Mouse (Mus musculus) G1E (cell line): ENCODE results near the gene Lrrtm1.

Source experiments
- CTCF ChIP-seq: IDR thresholded peaks from 2 replicates; pipeline ENCODE4 v1.5.1; 2012; ENCODE audit warnings: low read depth, low read length, inconsistent platforms, mixed read lengths
- GATA1 ChIP-seq: IDR thresholded peaks from 2 replicates; pipeline ENCODE4 v1.6.1; 2012; ENCODE audit warnings: borderline replicate concordance, low read length, inconsistent platforms, mixed read lengths
- POLR2AphosphoS5 ChIP-seq: IDR thresholded peaks from 2 replicates; pipeline ENCODE4 v1.6.1; 2012; ENCODE audit warnings: low read depth, low read length, inconsistent platforms; ENCODE audit not compliant: insufficient replicate concordance
- TAL1 ChIP-seq: conservative IDR thresholded peaks from 2 replicates; pipeline ENCODE4 v1.6.1; 2012; ENCODE audit warnings: low read depth, low read length, inconsistent platforms, mixed read lengths

DNA sequence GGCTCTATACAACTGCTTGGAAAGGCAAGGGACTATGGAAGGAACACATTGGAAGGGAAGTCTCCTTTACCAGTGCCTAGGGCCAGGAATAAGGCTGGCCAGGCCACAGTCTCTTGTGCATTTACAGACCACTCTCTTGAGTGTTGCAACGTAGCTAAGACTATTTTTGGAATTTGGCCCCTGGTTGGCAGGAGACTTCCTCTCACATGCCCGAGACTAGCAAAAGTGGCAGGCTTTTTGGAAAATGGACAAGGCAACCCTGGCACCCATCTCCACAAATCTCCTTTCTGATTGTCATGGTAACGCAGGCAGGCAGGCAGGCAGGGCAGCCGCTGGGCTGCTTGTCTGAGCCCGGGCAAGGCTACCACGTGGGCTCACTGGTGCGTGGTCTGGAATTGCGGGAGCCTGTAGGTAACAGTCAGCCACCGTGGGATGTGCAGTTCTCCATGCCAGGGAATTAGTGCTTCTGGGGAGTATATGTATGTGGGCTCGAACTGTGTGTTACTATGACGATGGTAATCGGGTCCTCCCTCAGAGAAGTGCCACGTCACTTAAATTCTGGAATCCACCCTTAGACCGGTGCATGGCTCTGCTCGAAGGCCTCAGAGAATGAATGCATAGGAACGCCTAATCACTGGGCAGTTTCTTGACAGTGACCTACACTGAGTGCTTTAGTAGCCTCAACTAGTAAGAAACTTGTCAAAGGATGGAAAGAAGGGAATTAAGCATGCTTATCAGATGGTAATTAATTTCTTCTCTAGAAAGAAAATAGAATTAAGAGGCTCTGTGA, 19.4 kb upstream of the Lrrtm1 start:
- TF ChIP-seq CTCF: no peak
- TF ChIP-seq TAL1: no peak
- TF ChIP-seq GATA1: no peak
- TF ChIP-seq POLR2AphosphoS5: no peak
